Mouse (Mus musculus) ovary, postnatal 36 days (tissue): ENCODE data around the gene Zfp747.
"Not testable (repeated sequence)": the region's sequence is repeated elsewhere in the genome, so short reads cannot be mapped to it uniquely, and the experiment has no call there.

Experiments
- DNase-seq: peaks from one replicate; pipeline ENCODE4 v3.0.0; 2022; ENCODE audit warnings: low spot score, mixed read lengths

The Zfp747 gene

GRCm38 (mm10) chr7:127375271-127376245, at the start of gene Zfp747:
Gene Zfp747 (minus strand): TSS chr7:127376050.
- DNase-seq: peak; percentile 84

DNA sequence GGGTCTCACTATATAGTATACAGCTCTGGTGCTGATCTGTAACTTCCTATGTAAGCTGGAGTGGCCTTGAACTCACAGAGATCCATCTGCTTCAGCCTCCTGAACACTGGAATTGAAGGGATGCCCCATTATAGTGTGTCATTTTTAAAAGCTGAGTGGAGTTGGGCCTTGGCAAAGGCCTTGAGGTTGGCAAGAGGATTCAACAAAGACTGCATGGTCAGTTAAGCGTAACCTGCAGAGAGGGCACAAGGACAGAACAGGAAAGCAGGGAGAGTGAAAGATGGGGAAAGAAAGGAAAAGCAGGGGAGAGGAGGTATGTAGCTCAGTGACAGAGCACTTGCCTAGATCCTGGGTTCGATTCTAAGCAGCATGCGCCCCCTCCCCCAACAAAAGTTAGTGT, 49.4 kb upstream of the Zfp747 start:
- DNase-seq: no peak

- no peak for DNase-seq
These were observed 46.4 kb upstream of the Zfp747 start for GRCm38 (mm10) chr7:127422247-127422646.

GRCm38 (mm10) chr7:127421388-127422191, 45.7 kb upstream of the Zfp747 start, which contains the start of gene Zfp688:
Gene Zfp688 (minus strand): TSS chr7:127422068.
- peak; percentile 94 for DNase-seq

DNA sequence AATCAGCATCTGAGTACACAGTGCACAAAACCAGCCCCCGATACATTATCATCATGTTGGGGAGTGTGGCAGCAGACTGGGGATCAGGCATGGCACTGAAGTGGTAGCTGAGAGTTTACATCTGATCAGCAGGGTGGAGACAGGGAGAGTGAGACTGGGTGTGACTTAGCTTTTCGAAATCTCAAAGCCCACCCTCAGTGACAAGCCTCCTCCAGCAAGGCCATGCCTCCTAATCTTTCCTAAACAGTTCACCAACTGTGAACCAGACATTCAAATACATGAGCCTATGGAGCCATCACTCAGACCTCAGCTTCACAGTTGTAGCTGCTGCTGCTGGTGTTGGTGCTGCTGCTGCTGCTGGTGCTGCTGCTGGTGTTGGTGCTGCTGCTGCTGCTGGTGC, 35.6 kb upstream of the Zfp747 start:
- no peak for DNase-seq

DNA sequence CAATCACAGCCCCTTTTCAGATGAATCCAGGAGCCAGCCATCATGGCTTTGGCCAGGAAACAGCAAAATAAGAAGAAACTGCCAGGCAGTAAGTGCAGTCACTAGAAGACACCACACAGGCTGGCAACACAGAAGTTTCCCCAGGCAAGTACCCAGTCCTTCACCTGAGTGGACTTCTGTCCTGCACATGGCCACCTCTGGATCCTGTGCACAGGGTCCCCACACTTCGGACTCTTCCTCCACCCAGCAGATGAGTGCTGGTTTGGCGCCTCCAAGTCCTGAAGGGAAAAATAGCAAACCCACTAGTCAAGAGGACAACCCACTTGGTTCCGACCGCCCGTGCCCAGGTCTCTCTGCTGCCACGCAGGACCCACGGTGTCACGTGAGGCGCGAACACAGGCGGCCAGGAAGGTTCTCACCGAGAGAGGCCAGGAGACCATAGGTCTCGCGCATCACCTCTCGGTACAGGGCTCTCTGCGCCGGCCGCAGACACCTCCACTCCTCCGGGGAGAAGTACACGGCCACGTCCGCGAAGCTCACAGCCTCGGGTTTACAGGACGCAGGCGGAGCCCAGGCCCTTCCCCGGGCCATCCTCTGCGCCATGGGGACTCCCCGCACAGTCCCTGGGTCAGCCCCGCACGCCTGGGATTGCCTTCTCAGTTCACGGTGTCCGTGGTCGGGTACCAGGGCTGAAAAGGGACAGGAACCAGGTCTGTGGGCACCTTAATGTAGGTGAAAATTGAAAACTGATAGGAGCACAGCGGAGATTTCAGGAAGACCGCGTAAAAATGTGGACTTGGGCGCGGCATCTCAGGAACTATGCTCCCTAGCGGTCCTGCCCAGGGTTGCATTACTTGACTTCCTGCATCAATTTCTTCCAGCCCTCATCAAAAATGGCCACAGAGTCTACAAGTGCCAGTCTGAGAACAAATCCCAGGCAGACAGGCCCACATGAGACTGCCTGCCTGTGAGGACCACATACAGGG, 30.4 kb upstream of the Zfp747 start, which contains the start of gene Zfp764:
TSS of gene Zfp764 (minus strand) at position 821 of the 986 bp plus-strand sequence.
- peak; percentile 78 for DNase-seq

DNA sequence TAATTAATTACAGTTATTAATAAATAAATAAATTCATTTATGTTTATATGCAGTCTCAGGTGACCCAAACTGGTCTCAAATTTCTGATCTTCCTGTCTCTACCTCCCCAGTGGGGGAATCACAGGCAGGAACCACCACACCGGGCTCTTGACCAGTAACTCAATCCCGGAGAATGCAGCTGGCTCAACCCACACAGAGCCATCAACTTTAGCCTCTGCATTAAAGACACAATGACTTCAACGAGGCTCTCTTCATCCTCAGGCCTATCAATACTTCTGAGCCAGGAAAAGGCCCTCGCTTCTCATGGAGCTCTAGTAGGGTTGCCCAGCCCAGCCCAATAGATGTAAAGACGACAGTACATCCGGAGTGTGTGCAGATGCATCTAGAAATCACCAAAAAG, 28.3 kb upstream of the Zfp747 start:
- not testable (repeated sequence) for DNase-seq

DNA sequence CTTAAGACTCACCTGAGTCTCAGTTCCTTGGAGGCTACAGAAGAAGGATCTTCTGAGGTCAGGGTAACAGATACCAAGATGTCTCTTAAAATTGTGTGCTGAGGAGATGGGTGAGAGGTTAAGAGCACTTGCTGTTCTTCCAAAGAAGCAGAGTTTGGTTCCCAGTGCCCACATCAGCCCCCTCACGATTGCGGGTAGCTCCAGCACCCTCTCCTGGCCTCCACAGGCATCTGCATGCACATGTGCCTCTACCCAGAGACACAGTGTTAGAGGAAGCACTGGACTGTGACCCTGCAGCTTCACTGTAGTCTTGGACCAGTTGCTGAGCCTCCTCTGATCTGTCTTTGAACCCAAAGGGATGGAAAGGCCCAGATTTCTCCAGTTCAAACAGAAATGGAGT, 27.1 kb upstream of the Zfp747 start:
- no peak for DNase-seq

DNA sequence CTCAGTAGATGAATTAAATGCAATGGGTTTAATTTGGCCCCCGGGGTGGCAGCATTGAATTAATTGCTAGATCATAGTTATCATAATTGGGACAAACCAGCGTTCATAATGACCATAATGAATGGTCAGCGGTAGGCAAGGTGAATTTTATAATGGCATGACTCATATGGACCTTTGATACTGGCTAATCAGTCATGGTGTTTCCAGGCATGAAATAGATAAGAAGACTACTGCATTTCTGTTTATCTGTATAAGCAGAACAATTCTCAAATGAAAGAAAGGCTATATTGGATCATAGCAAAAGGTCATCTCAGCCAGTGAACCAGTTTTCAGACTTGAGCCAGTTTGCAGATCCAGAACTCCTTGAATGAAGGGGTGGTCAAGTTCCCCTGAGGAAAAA, 24.5 kb upstream of the Zfp747 start:
- no peak for DNase-seq

- no peak for DNase-seq
These were observed 18.1 kb upstream of the Zfp747 start for GRCm38 (mm10) chr7:127393944-127394333.

- peak; percentile 91 for DNase-seq
These were observed 17.5 kb upstream of the Zfp747 start, which contains the start of gene E430018J23Rik for GRCm38 (mm10) chr7:127393157-127393943. Gene E430018J23Rik (minus strand): TSS chr7:127393629.

GRCm38 (mm10) chr7:127392251-127392824, 16.5 kb upstream of the Zfp747 start:
- no peak for DNase-seq

DNA sequence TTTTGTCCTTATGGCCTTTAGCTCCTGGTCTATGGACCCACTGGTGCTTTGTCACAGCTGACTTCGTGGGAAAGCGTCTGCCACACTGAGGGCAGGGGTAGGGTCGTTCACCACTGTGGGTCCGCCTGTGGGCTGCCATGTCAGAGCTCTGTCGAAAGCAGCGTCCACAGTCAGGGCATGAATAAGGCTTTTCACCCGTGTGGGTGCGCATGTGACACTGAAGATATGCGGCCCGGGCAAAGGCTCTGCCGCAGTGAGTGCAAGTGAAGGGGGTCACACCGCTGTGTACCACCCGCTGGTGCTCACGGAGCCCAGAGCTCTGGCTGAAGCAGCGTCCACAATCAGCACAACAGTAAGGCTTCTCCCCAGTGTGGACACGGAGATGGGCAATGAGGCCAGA, 15.7 kb upstream of the Zfp747 start:
- no peak for DNase-seq

- DNase-seq: no peak
These were observed 14.5 kb upstream of the Zfp747 start for GRCm38 (mm10) chr7:127390306-127390705.

- not testable (repeated sequence) for DNase-seq
These were observed 12.4 kb upstream of the Zfp747 start for GRCm38 (mm10) chr7:127388201-127388600.

GRCm38 (mm10) chr7:127386641-127387392, 11.0 kb upstream of the Zfp747 start, which contains the start of gene 9130019O22Rik:
Gene 9130019O22Rik (minus strand): TSS chr7:127387166.
- peak; percentile 77 for DNase-seq

- DNase-seq: not testable (repeated sequence)
These were observed 9.7 kb upstream of the Zfp747 start for GRCm38 (mm10) chr7:127385560-127385959.

DNA sequence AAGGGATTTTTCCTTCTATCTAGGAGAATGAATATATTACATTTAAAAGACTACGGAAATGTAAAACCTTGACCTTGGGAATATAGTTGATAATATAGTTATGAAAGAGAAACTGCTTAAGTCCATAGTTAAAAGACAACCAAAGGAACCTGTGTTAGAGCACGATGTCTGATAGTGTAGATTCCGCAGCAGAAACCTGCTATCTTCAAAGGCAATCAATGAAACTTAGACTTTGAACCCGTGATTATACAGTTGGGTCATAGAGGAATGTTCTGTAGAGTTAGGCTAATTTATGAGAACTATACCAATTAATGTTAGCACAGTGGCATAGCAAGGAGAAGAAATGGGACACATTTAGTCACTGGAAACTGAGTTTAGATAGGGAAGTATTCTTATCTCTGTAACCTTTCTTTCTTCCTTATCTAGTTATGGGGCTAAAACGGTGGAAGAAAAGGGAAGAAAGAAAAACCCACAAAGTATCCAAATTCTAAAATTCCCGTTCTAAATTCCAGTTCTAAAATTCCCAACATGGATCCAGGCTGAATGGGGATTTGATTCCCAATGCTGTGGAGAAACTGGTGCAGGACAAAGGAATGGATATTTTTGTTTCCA, 2.6 kb upstream of the Zfp747 start:
- no peak for DNase-seq

DNA sequence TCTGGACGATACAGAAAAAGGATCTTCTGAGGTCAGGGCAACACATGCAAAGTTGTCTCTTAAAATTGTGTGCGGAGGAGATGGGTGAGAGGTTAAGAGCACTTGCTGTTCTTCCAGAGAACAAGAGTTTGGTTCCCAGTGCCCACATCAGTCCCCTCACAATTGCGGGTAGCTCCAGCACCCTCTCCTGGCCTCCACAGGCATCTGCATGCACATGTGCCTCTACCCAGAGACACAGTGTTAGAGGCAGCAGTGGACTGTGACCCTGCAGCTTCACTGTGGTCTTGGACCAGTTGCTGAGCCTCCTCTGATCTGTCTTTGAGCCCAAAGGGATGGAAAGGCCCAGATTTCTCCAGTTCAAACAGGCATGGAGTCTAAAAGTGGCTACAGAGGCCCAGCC, 4.0 kb downstream of the Zfp747 start:
- not testable (repeated sequence) for DNase-seq
